Mouse (Mus musculus) adrenal gland, postnatal 25 days (tissue): ENCODE measurements around the gene Rgp1. TPM values are rescaled to one million over a fixed set of nuclear protein-coding genes. Genes with fewer than 3 reads are reported as not detected.
"Not testable (repeated sequence)": the region's sequence is repeated elsewhere in the genome, so short reads cannot be mapped to it uniquely, and the experiment has no call there.

Experiments
- DNase-seq: peaks from one replicate; pipeline ENCODE4 v3.0.0; 2021; ENCODE audit warnings: mixed read lengths
- long read RNA-seq: library from polyadenylated mRNA; stranded (forward); transcript quantifications from one replicate; pipeline ENCODE4 v2.0.0, GENCODE M21; 2021
- total RNA-seq: library from RNA; stranded (reverse); gene quantifications from 2 replicates; pipeline ENCODE4 v1.2.3, GENCODE M21; 2021

Rgp1 gene
- 50.5 and 58.9 TPM in 2 replicates for total RNA-seq
- long read RNA-seq, full-length matches to known transcripts, result 2 of 5 reads
- long read RNA-seq, partial matches to known transcripts, result 1 of 5 reads
- long read RNA-seq, other reads (novel, unspliced or antisense), result 2 of 5 reads

DNA sequence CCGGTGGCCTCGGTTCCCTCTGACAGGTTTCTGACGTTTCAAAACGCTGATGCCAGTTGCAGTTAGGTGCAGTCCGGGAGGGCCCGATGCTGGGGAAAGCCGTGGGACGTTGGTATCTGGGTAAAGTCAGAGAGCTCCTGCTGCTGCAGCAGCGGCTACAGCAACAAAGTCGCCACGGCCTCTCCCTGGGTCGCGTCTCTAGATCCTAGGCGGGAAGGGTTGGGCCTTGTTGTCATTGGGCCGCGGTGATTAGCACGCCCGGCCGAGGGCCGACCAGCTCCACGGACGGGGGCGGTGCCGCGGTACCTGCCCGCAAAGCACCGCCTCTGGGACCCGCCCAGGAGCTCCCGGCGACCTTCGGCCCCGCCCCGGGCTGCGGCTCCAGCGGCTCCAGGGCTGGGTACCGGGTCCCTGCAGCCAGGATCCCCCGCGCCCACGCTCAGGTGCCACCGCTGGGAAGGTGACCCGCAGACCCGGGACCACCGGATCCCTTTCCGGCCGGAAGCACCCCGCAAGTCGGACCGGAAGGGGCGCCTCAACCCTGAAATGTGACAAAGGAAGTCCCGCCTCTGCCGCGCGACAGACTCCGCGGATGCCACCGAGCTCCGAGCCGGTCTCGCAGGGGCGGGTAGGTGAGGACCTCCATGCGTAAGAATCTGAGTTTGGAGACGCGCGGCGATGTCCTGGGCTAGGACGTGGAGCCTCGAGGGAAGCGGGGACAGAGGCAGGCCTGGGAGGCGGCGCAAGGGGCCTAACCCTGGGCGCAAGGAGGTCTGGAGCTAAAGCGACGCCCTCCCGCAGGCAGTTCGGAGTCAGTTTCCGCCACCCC is at the start of gene Rgp1, which contains the start of gene Gba2:
Gene Rgp1, plus strand, starts transcription at position 340 of the 829 bp plus-strand sequence.
Gene Gba2, minus strand, starts transcription at position 498 of the 829 bp plus-strand sequence.
- peak; percentile 92 for DNase-seq

DNA sequence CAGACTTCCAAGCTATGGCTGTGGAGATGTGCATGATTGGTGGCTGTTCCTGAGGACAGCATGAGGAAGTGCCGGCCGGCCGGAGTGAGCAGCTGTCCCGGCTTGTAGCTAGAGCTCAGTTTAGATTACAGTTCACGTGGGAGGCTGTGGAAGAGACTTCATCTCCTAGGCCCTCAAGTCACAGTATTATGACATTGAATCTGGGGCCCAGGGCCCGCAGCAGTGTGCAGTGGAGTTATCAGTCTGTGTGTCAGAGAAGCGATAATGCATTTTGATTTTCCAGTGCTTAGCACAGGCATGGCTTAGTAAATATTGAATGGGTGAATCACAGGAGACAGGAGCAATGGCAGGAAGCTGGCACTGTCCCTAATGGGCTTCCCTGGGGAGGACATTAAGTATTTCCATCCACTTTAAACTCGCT is 48.4 kb upstream of the Rgp1 start:
- peak; percentile 42 for DNase-seq

DNA sequence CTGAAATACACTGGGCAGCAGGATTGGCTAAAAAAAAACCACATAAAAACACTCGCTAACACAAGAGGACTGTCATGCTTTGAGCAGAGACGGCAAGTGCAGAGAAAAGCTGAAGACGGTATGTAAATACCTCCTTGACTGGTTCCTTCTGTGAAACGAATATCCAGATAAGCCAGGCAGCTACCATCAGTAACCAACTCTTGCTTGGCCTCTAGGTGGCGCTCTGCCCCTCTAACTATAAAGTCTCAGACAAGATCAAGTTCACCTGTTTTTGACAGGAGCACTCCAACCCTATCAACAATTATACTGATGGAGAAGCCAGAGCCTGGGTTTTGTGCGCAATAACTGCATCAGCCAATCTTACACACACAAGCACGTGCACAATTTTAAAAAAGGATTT is 47.9 kb upstream of the Rgp1 start:
- peak; percentile 79 for DNase-seq

DNA sequence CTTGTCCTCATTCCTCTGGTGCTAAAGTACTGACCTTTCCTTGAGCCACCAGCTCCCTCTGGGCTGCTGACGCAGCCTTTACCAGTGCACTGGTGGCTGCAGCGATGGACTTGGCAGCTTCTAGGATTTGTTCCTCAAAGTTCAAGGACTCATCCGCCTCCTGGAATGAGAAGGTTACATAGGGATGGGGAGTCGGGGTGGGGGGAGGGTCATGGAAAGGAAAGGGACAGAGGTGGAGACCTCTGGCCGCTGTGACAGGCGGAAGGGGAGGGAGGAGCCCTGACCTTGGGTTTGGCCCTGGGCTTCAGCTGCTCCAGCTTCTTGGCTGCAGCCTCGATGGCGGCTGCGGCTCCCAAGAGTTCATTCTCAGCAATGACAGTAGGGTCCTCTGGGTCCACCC is 45.2 kb upstream of the Rgp1 start:
- DNase-seq, result peak; percentile 74

DNA sequence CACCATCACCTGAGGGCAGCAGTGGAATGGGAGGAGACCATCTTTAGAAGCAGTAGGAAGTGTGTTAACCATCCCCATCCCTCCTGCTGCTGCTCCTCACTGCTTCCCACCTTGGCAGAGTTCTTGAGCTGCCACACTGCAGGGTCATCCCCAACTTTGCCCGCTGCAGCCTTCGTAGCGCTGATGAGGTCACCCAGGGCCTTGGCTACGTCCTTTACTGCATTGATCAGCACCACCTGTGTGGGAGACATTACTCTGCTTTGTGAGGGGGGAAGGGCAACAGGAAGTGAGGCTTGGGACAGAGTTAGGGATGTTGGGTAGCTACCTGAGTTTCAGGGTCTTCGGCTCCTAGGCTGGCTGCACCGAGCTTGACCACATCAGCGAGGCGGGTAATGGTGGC is 42.9 kb upstream of the Rgp1 start:
- DNase-seq, result no peak

DNA sequence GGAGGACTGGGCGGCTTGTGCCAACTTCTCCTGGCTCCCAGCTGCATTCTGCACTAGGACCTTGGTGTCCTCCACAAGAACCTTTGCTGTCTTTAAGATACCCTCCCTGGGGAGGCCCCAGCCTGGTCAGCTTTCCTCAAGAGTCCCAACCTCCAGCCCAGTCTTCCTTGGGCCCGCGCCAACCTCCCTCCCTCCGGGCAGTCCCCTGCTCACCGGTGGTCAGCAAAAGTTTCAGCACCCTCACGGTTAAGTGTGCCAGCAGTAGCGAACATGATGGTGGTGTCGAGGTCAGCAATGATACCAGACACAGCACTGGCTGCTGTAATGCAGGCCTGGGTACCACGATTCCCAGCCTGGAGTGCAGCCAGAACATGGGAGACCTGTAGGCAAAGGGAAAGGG is 42.5 kb upstream of the Rgp1 start:
- DNase-seq, result peak; percentile 19

DNA sequence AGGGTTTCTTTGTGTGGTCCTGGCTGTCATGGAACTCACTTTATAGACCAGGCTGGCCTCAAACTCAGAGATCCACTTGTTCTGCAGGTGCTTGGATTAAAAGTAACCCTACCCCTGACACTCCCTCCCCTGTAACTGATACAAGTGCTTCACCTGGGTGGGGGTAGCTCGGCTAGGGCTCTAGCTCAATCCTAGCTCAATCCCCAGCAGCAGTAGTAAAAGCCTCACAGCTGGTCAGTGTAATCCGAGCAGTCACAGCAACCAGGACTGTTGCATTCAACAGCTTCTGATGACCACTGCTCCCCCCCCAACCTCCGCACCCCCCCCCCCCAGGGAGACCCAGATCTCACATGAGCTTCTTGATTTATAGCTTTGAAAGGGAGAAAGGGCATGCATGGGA is 36.5 kb upstream of the Rgp1 start:
- DNase-seq, result no peak

DNA sequence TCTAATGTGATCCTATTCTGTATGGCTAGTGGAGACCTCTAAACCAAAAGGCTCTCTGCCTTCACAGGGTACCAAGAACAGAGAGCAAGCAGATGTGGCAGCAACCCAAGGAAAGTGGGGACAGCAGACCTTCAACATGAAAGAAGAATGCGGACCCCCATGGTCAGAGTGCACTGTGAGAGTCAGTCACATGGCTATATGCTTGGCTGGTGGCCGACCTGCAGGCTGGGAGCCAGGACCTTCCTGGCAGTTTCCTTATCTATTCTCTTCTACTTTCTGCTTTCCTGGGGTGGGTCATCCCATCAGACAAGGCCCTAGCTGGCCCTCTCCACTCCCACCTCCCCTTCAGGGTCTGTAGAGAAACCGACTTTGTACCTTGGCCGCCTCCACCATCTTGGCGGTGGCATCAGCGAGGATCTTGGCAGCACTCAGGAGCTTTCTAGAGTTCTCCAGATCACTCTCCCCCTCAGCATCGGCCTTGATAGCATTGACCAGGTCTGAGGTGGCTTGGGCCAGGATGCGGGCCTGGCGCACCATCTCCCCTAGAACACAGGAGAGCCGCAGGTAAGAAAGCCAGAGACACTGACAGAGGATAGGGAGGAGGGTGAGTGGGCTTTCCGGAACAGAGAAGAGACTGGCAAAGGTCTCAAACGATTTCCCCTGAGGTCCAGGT is 32.0 kb upstream of the Rgp1 start:
- peak; percentile 69 for DNase-seq

DNA sequence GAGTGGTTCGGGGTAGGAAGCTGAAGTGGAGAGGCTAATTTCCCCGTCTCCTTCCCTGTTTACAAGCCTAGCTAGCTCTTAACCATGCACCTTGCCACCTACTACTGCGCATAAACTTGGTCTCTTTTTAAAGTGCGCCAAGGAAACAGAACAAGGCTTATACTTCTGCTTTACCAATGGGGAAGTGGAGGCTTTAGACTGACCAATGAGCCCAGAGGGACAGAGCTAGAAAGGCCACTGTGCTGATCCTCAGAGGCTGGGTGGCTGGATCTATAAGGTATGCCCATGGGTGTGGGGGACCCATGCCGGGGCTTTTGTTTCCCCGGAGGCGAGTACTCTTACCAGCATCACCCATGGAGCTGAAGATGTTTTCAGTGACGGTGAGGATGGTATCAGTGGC is 31.4 kb upstream of the Rgp1 start:
- no peak for DNase-seq

DNA sequence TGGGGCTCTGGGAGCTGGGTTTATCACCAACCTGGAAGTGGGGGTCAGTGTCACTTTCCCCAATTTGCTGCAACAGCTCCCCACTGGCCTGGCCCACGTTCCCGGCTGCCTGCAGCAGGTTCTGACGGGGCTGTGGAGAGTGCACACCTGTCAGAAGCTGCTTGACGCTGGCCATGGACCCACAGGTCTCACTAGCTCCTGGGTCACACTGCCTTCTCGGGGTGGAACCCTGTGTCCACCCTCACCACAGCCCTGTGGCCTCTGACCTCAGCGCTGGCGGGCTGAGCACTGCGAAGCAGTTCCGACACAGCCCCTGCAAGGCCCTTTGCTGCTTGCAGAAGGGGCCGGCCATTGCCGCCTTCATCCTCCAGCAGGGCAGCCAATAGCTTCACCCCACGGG is 29.5 kb upstream of the Rgp1 start:
- no peak for DNase-seq

DNA sequence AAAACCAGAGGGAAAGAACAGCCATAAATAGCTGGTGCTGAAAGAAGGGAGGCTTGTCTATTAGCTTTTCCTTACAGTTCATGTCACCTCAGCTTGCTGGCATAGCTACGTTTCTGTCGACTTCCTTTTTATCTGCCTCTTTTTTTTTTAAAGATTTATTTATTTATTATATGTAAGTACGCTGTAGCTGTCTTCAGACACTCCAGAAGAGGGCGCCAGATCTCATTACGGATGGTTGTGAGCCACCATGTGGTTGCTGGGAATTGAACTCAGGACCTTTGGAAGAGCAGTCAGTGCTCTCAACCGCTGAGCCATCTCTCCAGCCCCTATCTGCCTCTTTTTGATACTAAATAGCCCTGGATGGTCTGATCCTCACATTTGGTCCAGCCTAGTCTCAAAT is 26.7 kb upstream of the Rgp1 start:
- not testable (repeated sequence) for DNase-seq

DNA sequence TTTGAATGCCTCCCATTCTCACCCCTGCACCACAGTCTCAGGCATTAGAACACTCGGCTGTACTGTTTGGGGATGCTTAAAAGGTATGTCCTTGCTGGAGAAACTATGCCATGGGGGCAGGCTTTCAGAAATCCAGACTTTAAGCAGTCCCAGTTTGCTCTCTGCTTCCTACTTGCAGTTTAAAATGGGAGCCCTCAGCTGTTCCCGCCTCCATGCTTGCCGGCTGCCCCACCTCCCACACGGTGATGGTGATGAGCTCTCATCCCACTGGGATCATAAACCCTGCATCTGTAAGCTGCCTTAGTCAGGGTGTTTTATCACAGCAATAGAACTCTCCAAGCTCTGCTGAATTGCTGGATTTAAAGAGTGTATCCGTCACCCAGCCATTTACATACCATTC is 26.1 kb upstream of the Rgp1 start:
- no peak for DNase-seq

DNA sequence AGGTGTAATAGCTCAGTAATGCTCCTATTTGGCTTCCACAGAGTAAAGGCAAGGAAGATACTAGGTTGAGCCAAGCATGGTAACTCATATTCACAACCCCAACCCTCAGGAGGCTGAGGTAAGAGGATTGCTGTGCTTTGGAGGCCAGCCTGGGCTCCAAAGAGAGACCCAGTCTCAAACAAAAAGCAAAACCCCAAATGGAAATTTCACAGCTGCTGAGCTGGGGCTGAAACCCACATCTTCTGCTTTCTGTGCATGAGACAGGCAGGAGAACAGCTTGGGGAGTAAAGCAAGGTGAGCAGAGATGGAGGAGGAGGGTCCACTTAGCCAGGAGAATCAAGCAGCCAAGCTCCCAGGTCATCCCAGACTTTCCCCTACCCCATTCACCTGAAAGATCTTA is 24.6 kb upstream of the Rgp1 start:
- no peak for DNase-seq

DNA sequence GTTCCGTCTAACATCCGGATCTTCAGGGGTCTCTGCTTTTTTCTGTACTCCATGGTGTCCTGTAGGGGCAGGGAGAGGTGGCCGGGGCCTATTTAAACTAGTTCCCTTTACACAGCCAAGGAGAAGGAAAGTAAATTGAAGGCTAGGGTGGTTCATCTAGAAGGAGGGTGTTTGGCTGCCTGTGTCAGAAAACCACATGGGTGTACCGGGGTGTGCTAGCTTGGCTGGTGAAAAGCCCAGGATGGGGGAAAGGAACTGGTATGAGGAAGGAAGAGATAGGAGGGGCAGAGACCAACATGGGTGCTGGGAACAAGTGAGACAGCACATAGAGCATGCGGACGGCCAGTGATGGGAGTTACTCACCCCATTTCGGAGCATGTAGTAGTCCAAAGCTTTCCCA is 22.6 kb upstream of the Rgp1 start:
- no peak for DNase-seq

DNA sequence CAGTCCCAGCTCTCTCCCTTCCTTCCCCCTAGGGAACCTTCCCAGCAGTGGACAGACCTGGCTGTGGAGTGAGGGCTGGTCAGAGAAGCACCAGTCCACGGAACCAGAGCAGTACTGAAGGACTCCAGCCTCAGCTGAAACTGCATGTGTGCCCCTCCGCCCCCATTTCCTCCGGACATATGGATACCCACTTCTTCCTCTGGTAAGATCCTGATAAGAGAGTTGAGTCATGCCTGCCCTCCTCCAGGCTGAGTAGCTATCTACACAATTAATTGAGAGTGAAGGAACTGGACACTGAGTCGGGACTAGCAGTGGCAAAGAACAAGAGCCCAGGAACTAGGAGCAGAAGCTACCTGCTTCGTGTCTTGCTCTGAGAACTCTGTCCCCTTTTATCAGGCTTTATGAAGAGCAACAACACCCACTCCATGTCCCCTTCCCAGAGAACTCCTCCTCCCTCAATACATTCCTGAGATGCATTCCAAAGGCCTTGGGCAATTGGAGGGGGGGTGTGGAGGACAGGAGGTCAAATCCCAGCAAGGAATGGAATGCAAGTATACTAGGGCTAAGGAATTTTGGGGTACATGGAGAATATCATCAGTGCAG is 20.4 kb upstream of the Rgp1 start:
- no peak for DNase-seq

DNA sequence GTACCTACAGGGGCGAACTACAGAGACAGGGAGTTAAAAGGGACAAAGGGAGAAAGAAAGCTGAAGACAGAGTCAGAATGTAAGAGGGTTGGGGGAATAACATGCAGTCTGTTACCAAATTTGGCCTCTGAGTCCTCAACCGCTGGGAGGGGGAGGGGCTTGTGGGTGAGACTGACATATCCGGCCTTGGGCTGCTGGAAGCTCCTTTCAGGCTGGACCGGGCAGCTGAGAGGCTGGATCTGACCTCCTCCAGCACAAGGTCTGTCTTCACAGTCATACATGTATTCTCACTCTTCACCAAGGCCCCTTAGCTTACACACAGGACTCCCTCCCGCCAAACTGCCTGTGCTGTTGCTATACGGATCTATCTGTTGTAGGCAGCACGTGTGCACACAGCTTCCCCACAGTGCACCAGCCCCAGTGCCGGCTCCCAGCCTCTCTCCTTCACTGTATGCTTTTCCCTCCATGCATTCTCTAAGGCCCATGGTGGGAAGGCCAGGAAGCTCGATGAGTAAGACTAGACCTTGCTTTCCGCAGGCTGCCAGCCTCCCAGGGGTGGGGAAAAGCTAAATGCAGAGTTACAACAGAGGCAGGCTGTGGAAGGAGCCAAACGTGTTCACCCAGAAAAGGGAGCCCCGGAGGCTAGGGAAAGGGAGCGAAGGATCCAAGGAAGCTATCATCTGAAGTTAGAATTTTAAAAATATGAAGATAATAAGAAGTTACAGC is 19.7 kb upstream of the Rgp1 start:
- peak; percentile 81 for DNase-seq

DNA sequence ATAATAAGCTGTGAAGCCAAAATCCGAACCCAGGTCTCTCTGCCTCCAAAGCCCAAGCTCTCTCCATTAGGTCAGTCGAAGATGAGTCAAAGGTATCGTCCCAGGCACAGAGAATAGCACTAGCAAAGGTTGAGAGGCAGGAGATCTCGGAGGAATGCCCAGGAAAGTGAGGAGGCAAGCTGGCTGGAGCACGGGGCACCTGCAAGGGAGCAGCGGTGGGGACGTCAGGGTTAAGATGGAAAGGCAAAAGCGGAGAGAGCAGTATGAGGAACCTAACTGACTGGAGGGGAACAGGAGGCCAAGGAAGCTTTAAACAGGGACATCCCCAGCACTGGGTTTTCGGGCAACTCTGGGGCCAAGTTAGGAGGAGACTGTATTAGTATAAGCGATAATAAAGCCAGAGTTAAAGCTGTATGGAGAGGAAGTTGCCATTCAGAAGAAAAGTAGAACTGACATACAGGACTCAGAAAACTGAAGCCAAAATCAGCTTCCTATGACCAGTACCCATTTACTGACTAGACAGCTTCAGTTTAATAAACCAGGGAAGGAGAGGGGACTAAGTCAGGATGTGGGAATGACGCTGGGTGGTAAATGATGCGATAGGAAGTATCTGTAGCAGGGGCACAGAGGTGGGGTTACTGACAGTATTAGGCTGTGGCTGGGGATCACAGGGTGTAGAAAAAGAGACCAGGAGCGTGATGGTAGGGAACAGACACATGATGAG is 18.8 kb upstream of the Rgp1 start:
- DNase-seq, result no peak

DNA sequence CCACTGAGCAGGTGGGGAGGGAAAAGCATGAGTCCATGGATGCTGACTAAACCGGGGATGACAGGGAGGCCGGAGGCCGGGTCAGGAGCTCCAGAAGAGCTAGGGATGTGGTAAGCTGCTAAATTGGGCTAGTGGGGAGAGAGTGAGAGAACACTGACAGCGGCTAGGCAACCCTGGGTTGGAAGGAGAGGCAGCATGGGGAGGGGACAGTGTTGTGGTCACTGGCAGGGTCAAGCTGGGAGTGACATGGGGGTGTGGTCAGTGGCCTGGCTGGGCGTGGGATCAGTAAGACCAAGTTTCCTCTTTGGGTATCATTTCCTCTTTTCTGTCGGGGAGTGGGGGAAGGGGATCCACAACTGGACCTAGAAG is 18.3 kb upstream of the Rgp1 start:
- peak; percentile 40 for DNase-seq

DNA sequence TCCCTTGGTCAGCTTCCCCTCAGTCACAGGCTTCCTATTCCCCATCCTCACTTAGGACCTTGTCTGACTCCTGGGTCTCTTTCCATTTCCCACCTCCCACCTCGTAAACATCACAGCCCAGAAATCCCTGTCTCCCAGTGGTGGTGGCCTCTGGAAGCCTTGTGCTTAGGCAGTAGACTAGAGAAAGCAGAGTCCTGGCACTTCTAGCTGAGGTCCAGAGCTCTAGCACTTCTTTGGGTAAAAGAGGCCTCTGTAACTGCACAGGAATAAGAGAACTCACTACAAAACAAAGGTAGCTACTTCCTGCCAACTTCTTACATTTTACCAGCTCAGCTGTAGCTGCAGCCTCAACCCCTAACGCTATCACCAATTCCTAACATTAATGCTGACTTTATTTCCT is 17.5 kb upstream of the Rgp1 start:
- no peak for DNase-seq

DNA sequence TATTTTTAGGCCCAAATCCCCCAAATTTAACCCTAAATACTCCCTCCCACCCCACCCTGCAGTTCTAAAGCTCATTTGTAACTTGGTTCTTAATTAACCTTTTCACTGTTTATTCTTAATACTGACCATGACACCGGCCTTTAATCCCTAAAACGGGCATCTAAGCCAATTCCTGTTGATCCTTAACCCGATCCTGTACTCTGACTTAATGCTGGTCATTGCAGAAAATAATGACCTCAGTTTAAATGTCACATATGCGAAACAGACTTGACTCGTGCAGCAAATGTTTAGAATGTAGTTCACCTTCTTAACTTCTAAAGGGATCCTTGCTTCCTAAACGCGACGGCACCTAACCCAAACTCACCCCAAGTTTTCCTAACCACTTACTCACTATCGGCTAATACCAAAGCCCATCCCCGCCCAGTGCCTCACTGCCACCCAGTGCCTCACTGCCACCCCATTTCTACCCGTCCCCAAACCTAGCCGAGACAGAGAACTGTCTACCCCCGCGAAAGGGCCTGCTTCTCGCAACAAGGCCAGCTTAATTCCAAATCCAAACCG is 17.0 kb upstream of the Rgp1 start:
- DNase-seq, result no peak

DNA sequence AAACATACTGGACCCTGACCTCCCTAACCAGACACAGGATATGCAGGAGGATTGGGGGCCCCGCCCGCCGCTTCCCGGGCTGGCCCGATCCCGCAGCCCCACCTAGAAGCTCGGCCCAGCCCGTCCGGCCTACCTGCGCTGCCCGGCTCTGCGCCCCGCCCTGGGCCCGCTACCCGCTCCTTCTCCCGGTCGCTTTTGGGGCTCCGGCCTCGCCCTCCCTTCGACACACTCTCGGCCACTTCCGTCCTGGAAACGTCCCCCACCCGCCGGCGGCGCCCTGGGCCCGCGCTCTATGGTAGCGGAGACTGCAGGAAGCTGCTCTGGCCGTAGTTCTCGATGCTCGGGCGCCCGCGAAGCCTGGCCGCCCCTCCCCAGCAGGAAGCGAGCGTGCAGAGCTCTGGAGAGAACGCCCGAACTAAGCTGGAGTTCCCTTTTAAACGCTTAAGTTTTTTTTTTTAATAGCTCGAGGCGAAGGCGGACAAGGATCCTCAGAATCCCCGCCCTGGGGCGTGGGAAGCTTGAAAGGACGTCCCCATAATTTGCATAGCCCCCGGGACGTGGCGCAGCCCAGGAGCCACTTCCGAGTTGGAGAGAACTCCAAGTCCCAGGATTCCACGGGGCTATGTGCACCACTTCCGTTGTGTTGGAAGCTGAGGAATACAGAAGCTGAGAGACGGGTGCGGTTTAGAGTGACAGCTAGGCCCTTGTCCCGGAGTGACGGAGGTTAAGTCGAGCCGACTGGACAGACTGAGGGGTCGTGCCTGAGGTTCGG is 16.3 kb upstream of the Rgp1 start, which contains the start of the genes Creb3 and Tln1:
Gene Creb3, plus strand, starts transcription at position 336 of the 772 bp plus-strand sequence.
Gene Tln1, minus strand, starts transcription at position 695 of the 772 bp plus-strand sequence.
- DNase-seq, result peak; percentile 90
